Mouse (Mus musculus): ENCODE measurements at regions not wholly inside any gene's neighbourhood (a gene's known extent, or its start where the extent isn't known, plus 50 kb on each side); places are given as distances from the start of the nearest gene placed in this dataset.
A peak's percentile ranks its signal among the peaks of the same experiment; 100 is the strongest.

GRCm38 (mm10) chr10:126748696-126749466, 152.3 kb downstream of the Atp23 start:
- DNase-seq (ENCODE audit: extremely low spot score, low spot score) = peak; percentile 30

GRCm38 (mm10) chr10:126734661-126735060, 166.5 kb downstream of the Atp23 start:
- no peak for DNase-seq (ENCODE audit: extremely low spot score, low spot score)

- no peak for DNase-seq (ENCODE audit: extremely low spot score, low spot score)
Observed at GRCm38 (mm10) chr10:126727840-126728239, 173.3 kb downstream of the Atp23 start.

- DNase-seq (ENCODE audit: extremely low spot score, low spot score) = no peak
Observed at GRCm38 (mm10) chr10:126717961-126718360, 183.2 kb downstream of the Atp23 start.

GRCm38 (mm10) chr10:126711758-126712157, 189.4 kb downstream of the Atp23 start:
- no peak for DNase-seq (ENCODE audit: extremely low spot score, low spot score)

- no peak for DNase-seq (ENCODE audit: extremely low spot score, low spot score)
Observed at GRCm38 (mm10) chr10:126709219-126709917, 191.8 kb downstream of the Atp23 start.

- DNase-seq (ENCODE audit: extremely low spot score, low spot score) = no peak
Observed at GRCm38 (mm10) chr10:126708730-126709129, 192.4 kb downstream of the Atp23 start.

GRCm38 (mm10) chr10:126708215-126708614, 192.9 kb downstream of the Atp23 start:
- DNase-seq (ENCODE audit: extremely low spot score, low spot score) = no peak

GRCm38 (mm10) chr10:126697086-126697485, 204.1 kb downstream of the Atp23 start:
- DNase-seq (ENCODE audit: extremely low spot score, low spot score) = no peak

- DNase-seq (ENCODE audit: extremely low spot score, low spot score) = no peak
Observed at GRCm38 (mm10) chr10:126690914-126691673, 210.1 kb downstream of the Atp23 start.

GRCm38 (mm10) chr10:126680275-126681184, 220.6 kb downstream of the Atp23 start:
- DNase-seq (ENCODE audit: extremely low spot score, low spot score) = peak; percentile 28

- no peak for DNase-seq (ENCODE audit: extremely low spot score, low spot score)
Observed at GRCm38 (mm10) chr10:126679224-126680120, 221.7 kb downstream of the Atp23 start.

- DNase-seq (ENCODE audit: extremely low spot score, low spot score) = no peak
Observed at GRCm38 (mm10) chr10:126673437-126673836, 227.7 kb downstream of the Atp23 start.

GRCm38 (mm10) chr10:126664408-126665083, 236.6 kb downstream of the Atp23 start:
- DNase-seq (ENCODE audit: extremely low spot score, low spot score) = no peak

- DNase-seq (ENCODE audit: extremely low spot score, low spot score) = no peak
Observed at GRCm38 (mm10) chr10:126663461-126664013, 237.6 kb downstream of the Atp23 start.

- no peak for DNase-seq (ENCODE audit: extremely low spot score, low spot score)
Observed at GRCm38 (mm10) chr10:126662765-126663164, 238.4 kb downstream of the Atp23 start.

- DNase-seq (ENCODE audit: extremely low spot score, low spot score) = no peak
Observed at GRCm38 (mm10) chr10:126661095-126661615, 240.0 kb downstream of the Atp23 start.

- DNase-seq (ENCODE audit: extremely low spot score, low spot score) = no peak
Observed at GRCm38 (mm10) chr10:126660024-126660423, 241.1 kb downstream of the Atp23 start.

- DNase-seq (ENCODE audit: extremely low spot score, low spot score) = no peak
Observed at GRCm38 (mm10) chr10:126652693-126653092, 248.5 kb downstream of the Atp23 start.
